Mouse (Mus musculus) heart, embryonic 10.5 days (tissue): ENCODE measurements around the gene H3f3a. TPM values are rescaled to one million over a fixed set of nuclear protein-coding genes. Genes with fewer than 3 reads are reported as not detected.

Experiments used
- DNase-seq: peaks from one replicate; pipeline ENCODE4 v3.0.0-alpha.2; 2017; ENCODE audit warnings: low spot score
- H3K27ac ChIP-seq: fragments of 300-500 bp; sonication (generic); 2 replicates; pipeline ENCODE4 v1.5.1; 2016; ENCODE audit warnings: mild to moderate bottlenecking
- H3K27me3 ChIP-seq: fragments of 300-500 bp; sonication (generic); 2 replicates; pipeline ENCODE4 v1.6.1; 2016; ENCODE audit warnings: mild to moderate bottlenecking; ENCODE audit not compliant: poor library complexity, insufficient read depth, severe bottlenecking
- H3K36me3 ChIP-seq: fragments of 300-500 bp; sonication (generic); 2 replicates; pipeline ENCODE4 v1.6.1; 2016; ENCODE audit warnings: mild to moderate bottlenecking, moderate library complexity
- H3K4me1 ChIP-seq: fragments of 300-500 bp; sonication (generic); 2 replicates; pipeline ENCODE4 v1.6.1; 2016; ENCODE audit warnings: mild to moderate bottlenecking
- H3K4me3 ChIP-seq: fragments of 300-500 bp; sonication (generic); 2 replicates; pipeline ENCODE4 v1.5.1; 2016; ENCODE audit warnings: mild to moderate bottlenecking, moderate library complexity
- H3K9me3 ChIP-seq: fragments of 300-500 bp; sonication (generic); 2 replicates; pipeline ENCODE4 v1.6.1; 2016; ENCODE audit warnings: mild to moderate bottlenecking, moderate library complexity
- WGBS: fragments of 180-500 bp; shearing (Covaris S2); methylation state at CpG from one replicate; pipeline ENCODE4 v1.1.7; 2016; 5-methylcytosine and 5-hydroxymethylcytosine counted together
- polyA plus RNA-seq: library from polyadenylated mRNA; unstranded; fragments of >200 nt; fragmentation: Nextera tagmentation; extraction: Ambion mirVana; gene quantifications from 2 replicates; pipeline ENCODE4 v1.2.1, GENCODE M21; 2016

Gene H3f3a
- polyA plus RNA-seq, 1 experiment from 2014 or later: 1,842 TPM

- Histone ChIP-seq H3K27me3 (peaks cover 4% of the 10 kb centered on the region; the same call in 1 of the 2 replicates), H3K9me3 (0 out of 2 replicates have a peak, but pooled peaks cover 4% of the 10 kb centered on the region), H3K4me3 (peak overlapping the region; percentile 54), H3K36me3 (no peaks in the 10 kb centered on the region), H3K4me1 (peaks cover 24% of the 10 kb centered on the region), H3K27ac (peak overlapping the region; percentile 43)
- DNase-seq: no peak
- WGBS: 10% methylated on average over 18 of the region's 18 CpGs
Observed at GRCm38 (mm10) chr1:180793445-180794117, 20.2 kb downstream of the H3f3a start.

- no peak for DNase-seq
- H3K4me1 ChIP-seq: peaks cover 24% of the 10 kb centered on the region
- peaks cover 4% of the 10 kb centered on the region; the same call in 1 of the 2 replicates for H3K27me3 ChIP-seq
- no peak overlapping the region for H3K4me3 ChIP-seq
- H3K27ac ChIP-seq: no peak overlapping the region
- no peaks in the 10 kb centered on the region for H3K36me3 ChIP-seq
- WGBS: 82% methylated on average over 4 of the region's 4 CpGs
- H3K9me3 ChIP-seq: 0 out of 2 replicates have a peak, but pooled peaks cover 8% of the 10 kb centered on the region
Observed at GRCm38 (mm10) chr1:180792814-180793213, 20.9 kb downstream of the H3f3a start.

- no peak overlapping the region for H3K4me3 ChIP-seq
- WGBS: 78% methylated on average over 14 of the region's 14 CpGs
- peaks cover 24% of the 10 kb centered on the region for H3K4me1 ChIP-seq
- DNase-seq: no peak
- peaks cover 4% of the 10 kb centered on the region; the same call in 1 of the 2 replicates for H3K27me3 ChIP-seq
- no peak overlapping the region for H3K27ac ChIP-seq
- H3K36me3 ChIP-seq: no peaks in the 10 kb centered on the region
- 0 out of 2 replicates have a peak, but pooled peaks cover 4% of the 10 kb centered on the region for H3K9me3 ChIP-seq
Observed at GRCm38 (mm10) chr1:180791821-180792480, 21.8 kb downstream of the H3f3a start.

- Histone ChIP-seq H3K4me1 (peaks cover 7% of the 10 kb centered on the region; the same call in 1 of the 2 replicates), H3K9me3 (0 out of 2 replicates have a peak, but pooled peaks cover 4% of the 10 kb centered on the region), H3K27me3 (0 out of 2 replicates have a peak, but pooled peaks cover 4% of the 10 kb centered on the region), H3K36me3 (no peaks in the 10 kb centered on the region), H3K4me3 (no peak overlapping the region), H3K27ac (no peak overlapping the region; the same call in 1 of the 2 replicates)
- DNase-seq: no peak
- WGBS: 49% methylated on average over 3 of the region's 3 CpGs
Observed at GRCm38 (mm10) chr1:180783580-180783928, 30.2 kb downstream of the H3f3a start.

GRCm38 (mm10) chr1:180782906-180783579 lies 30.7 kb downstream of the H3f3a start:
- Histone ChIP-seq H3K4me1 (peaks cover 7% of the 10 kb centered on the region; the same call in 1 of the 2 replicates), H3K27ac (peak overlapping the region; percentile 69), H3K9me3 (0 out of 2 replicates have a peak, but pooled peaks cover 2% of the 10 kb centered on the region), H3K27me3 (0 out of 2 replicates have a peak, but pooled peaks cover 4% of the 10 kb centered on the region), H3K36me3 (no peaks in the 10 kb centered on the region), H3K4me3 (no peak overlapping the region)
- WGBS: 55% methylated on average over 9 of the region's 9 CpGs
- no peak for DNase-seq

GRCm38 (mm10) chr1:180781250-180781649 lies 32.5 kb downstream of the H3f3a start:
- Histone ChIP-seq H3K4me1 (peaks cover 24% of the 10 kb centered on the region), H3K9me3 (no peaks in the 10 kb centered on the region), H3K4me3 (no peak overlapping the region), H3K27ac (no peak overlapping the region), H3K36me3 (no peaks in the 10 kb centered on the region), H3K27me3 (0 out of 2 replicates have a peak, but pooled peaks cover 4% of the 10 kb centered on the region)
- WGBS: 82% methylated on average over 5 of the region's 5 CpGs
- DNase-seq: no peak

- Histone ChIP-seq H3K36me3 (no peaks in the 10 kb centered on the region), H3K27me3 (0 out of 2 replicates have a peak, but pooled peaks cover 4% of the 10 kb centered on the region), H3K4me3 (no peak overlapping the region), H3K9me3 (no peaks in the 10 kb centered on the region), H3K27ac (no peak overlapping the region), H3K4me1 (peaks cover 33% of the 10 kb centered on the region)
- no peak for DNase-seq
- WGBS: 86% methylated on average over 8 of the region's 8 CpGs
Observed at GRCm38 (mm10) chr1:180780291-180780690, 33.5 kb downstream of the H3f3a start.

- H3K27ac ChIP-seq: no peak overlapping the region
- H3K4me1 ChIP-seq: peaks cover 36% of the 10 kb centered on the region
- peak overlapping the region; percentile 77; the same call in 1 of the 2 replicates for H3K4me3 ChIP-seq
- 0 out of 2 replicates have a peak, but pooled peaks cover 4% of the 10 kb centered on the region for H3K27me3 ChIP-seq
- no peak for DNase-seq
- peaks cover 4% of the 10 kb centered on the region; the same call in 1 of the 2 replicates for H3K9me3 ChIP-seq
- 79% methylated on average over 10 of the region's 10 CpGs for WGBS
- no peaks in the 10 kb centered on the region for H3K36me3 ChIP-seq
Observed at GRCm38 (mm10) chr1:180778941-180779340, 34.8 kb downstream of the H3f3a start.

- DNase-seq: no peak
- 1% methylated on average over 13 of the region's 13 CpGs for WGBS
- Histone ChIP-seq H3K4me1 (peaks cover 32% of the 10 kb centered on the region), H3K27ac (peak overlapping the region; percentile 97), H3K4me3 (peak overlapping the region; percentile 77), H3K27me3 (0 out of 2 replicates have a peak, but pooled peaks cover 4% of the 10 kb centered on the region), H3K9me3 (peaks cover 4% of the 10 kb centered on the region; the same call in 1 of the 2 replicates), H3K36me3 (no peaks in the 10 kb centered on the region)
Observed at GRCm38 (mm10) chr1:180778403-180778754, 35.4 kb downstream of the H3f3a start.

- peaks cover 4% of the 10 kb centered on the region; the same call in 1 of the 2 replicates for H3K9me3 ChIP-seq
- H3K4me1 ChIP-seq: peaks cover 32% of the 10 kb centered on the region
- WGBS: under 1% methylated on average over 56 of the region's 56 CpGs
- peak overlapping the region; percentile 97 for H3K27ac ChIP-seq
- H3K27me3 ChIP-seq: 0 out of 2 replicates have a peak, but pooled peaks cover 4% of the 10 kb centered on the region
- peak; percentile 94 for DNase-seq
- no peaks in the 10 kb centered on the region for H3K36me3 ChIP-seq
- peak overlapping the region; percentile 77 for H3K4me3 ChIP-seq
Observed at GRCm38 (mm10) chr1:180777660-180778402, 35.9 kb downstream of the H3f3a start.

GRCm38 (mm10) chr1:180777289-180777659 lies 36.5 kb downstream of the H3f3a start:
- DNase-seq: no peak
- Histone ChIP-seq H3K9me3 (peaks cover 4% of the 10 kb centered on the region; the same call in 1 of the 2 replicates), H3K4me3 (peak overlapping the region; percentile 77), H3K4me1 (peaks cover 32% of the 10 kb centered on the region), H3K27ac (peak overlapping the region; percentile 97), H3K27me3 (0 out of 2 replicates have a peak, but pooled peaks cover 4% of the 10 kb centered on the region), H3K36me3 (no peaks in the 10 kb centered on the region)
- WGBS: 11% methylated on average over 10 of the region's 10 CpGs

- H3K9me3 ChIP-seq: peaks cover 4% of the 10 kb centered on the region; the same call in 1 of the 2 replicates
- peaks cover 29% of the 10 kb centered on the region for H3K4me1 ChIP-seq
- H3K4me3 ChIP-seq: no peak overlapping the region
- 0 out of 2 replicates have a peak, but pooled peaks cover 4% of the 10 kb centered on the region for H3K27me3 ChIP-seq
- DNase-seq: no peak
- no peaks in the 10 kb centered on the region for H3K36me3 ChIP-seq
- WGBS: 86% methylated on average over 6 of the region's 6 CpGs
- peak overlapping the region; percentile 97 for H3K27ac ChIP-seq
Observed at GRCm38 (mm10) chr1:180776494-180776893, 37.2 kb downstream of the H3f3a start.
